Mouse (Mus musculus) cerebellum, adult 11-12 months (tissue): ENCODE measurements around the gene Sorbs1.
A peak's percentile ranks its signal among the peaks of the same experiment; 100 is the strongest.

Experiments used
- DNase-seq: peaks from one replicate; pipeline ENCODE4 v3.0.0; 2022

The Sorbs1 gene

GRCm38 (mm10) chr19:40435797-40436196, 77.8 kb downstream of the Sorbs1 start:
- no peak for DNase-seq

GRCm38 (mm10) chr19:40435045-40435444, 78.5 kb downstream of the Sorbs1 start:
- DNase-seq: no peak

GRCm38 (mm10) chr19:40434042-40434869, 79.3 kb downstream of the Sorbs1 start:
- DNase-seq: no peak

- no peak for DNase-seq
These were observed 80.2 kb downstream of the Sorbs1 start for GRCm38 (mm10) chr19:40433316-40433912.

- DNase-seq: no peak
These were observed 81.6 kb downstream of the Sorbs1 start for GRCm38 (mm10) chr19:40431969-40432368.

- no peak for DNase-seq
These were observed 84.0 kb downstream of the Sorbs1 start for GRCm38 (mm10) chr19:40429572-40429971.

GRCm38 (mm10) chr19:40429169-40429568, 84.4 kb downstream of the Sorbs1 start:
- DNase-seq: no peak

GRCm38 (mm10) chr19:40426103-40426960, 87.2 kb downstream of the Sorbs1 start:
- no peak for DNase-seq

GRCm38 (mm10) chr19:40425326-40425725, 88.3 kb downstream of the Sorbs1 start:
- no peak for DNase-seq

GRCm38 (mm10) chr19:40421037-40421436, 92.5 kb downstream of the Sorbs1 start:
- no peak for DNase-seq

GRCm38 (mm10) chr19:40419315-40419714, 94.3 kb downstream of the Sorbs1 start:
- DNase-seq: no peak

GRCm38 (mm10) chr19:40417155-40417821, 96.3 kb downstream of the Sorbs1 start:
- no peak for DNase-seq

GRCm38 (mm10) chr19:40415725-40416124, 97.9 kb downstream of the Sorbs1 start:
- no peak for DNase-seq

GRCm38 (mm10) chr19:40414798-40415475, 98.6 kb downstream of the Sorbs1 start:
- DNase-seq: no peak

GRCm38 (mm10) chr19:40414386-40414785, 99.2 kb downstream of the Sorbs1 start:
- DNase-seq: no peak

- peak; percentile 44 for DNase-seq
These were observed 102.2 kb downstream of the Sorbs1 start for GRCm38 (mm10) chr19:40411379-40411813.

- no peak for DNase-seq
These were observed 103.1 kb downstream of the Sorbs1 start for GRCm38 (mm10) chr19:40410511-40410910.

- DNase-seq: peak; percentile 73
These were observed 103.5 kb downstream of the Sorbs1 start for GRCm38 (mm10) chr19:40410109-40410508.

- DNase-seq: no peak
These were observed 104.0 kb downstream of the Sorbs1 start for GRCm38 (mm10) chr19:40409500-40410035.

- DNase-seq: no peak
These were observed 106.4 kb downstream of the Sorbs1 start for GRCm38 (mm10) chr19:40407186-40407585.

GRCm38 (mm10) chr19:40406661-40407060, 106.9 kb downstream of the Sorbs1 start:
- DNase-seq: no peak

GRCm38 (mm10) chr19:40405808-40406207, 107.8 kb downstream of the Sorbs1 start:
- DNase-seq: no peak
